Mouse (Mus musculus) spleen, embryonic (tissue): ENCODE measurements around the gene Arhgap30.

Source experiments
- CTCF ChIA-PET: fragments of 350-600 bp; sonication (Branson Sonifier 250); formaldehyde crosslinking; loops from one replicate; lab custom pipeline; 2022; lab: Charles Lee

Arhgap30 gene

GRCm38 (mm10) chr1:171424638-171425037 lies 35.9 kb downstream of the Arhgap30 start:
- CTCF ChIA-PET, result interaction anchor here (0.7 kb wide), 1 partner anchor 472 kb away, joined by 3 read pairs; no protein-coding TSS in a partner anchor

GRCm38 (mm10) chr1:171425126-171425525 lies 36.4 kb downstream of the Arhgap30 start:
- CTCF ChIA-PET, result no interaction called here

- CTCF ChIA-PET, result no interaction called here
Observed at GRCm38 (mm10) chr1:171432158-171432557, 43.4 kb downstream of the Arhgap30 start.

- CTCF ChIA-PET, result no interaction called here
Observed at GRCm38 (mm10) chr1:171435288-171435814, 46.6 kb downstream of the Arhgap30 start.

GRCm38 (mm10) chr1:171435974-171436373 lies 47.2 kb downstream of the Arhgap30 start:
- CTCF ChIA-PET, result no interaction called here

- CTCF ChIA-PET, result interaction anchor here (0.7 kb wide), 2 partner anchors 22 to 99 kb away, joined by 4 read pairs; no protein-coding TSS in a partner anchor
Observed at GRCm38 (mm10) chr1:171437264-171438013, 48.7 kb downstream of the Arhgap30 start, which contains the start of gene F11r. Gene F11r (plus strand): TSS chr1:171437535.

- CTCF ChIA-PET, result no interaction called here
Observed at GRCm38 (mm10) chr1:171438014-171438670, 49.4 kb downstream of the Arhgap30 start.

- CTCF ChIA-PET, result no interaction called here
Observed at GRCm38 (mm10) chr1:171439072-171439471, 50.3 kb downstream of the Arhgap30 start.

- CTCF ChIA-PET, result no interaction called here
Observed at GRCm38 (mm10) chr1:171440025-171440725, 51.4 kb downstream of the Arhgap30 start.

GRCm38 (mm10) chr1:171441466-171442412 lies 53.0 kb downstream of the Arhgap30 start:
- CTCF ChIA-PET, result interaction anchor here (0.6 to 0.7 kb wide), 3 partner anchors 88 to 713 kb away, joined by 3 read pairs; no protein-coding TSS in a partner anchor

- CTCF ChIA-PET, result interaction anchor here (0.6 to 0.7 kb wide), 2 partner anchors 88 to 714 kb away, joined by 3 read pairs; no protein-coding TSS in a partner anchor
Observed at GRCm38 (mm10) chr1:171442413-171442760, 53.6 kb downstream of the Arhgap30 start.

- CTCF ChIA-PET, result no interaction called here
Observed at GRCm38 (mm10) chr1:171445050-171445449, 56.3 kb downstream of the Arhgap30 start.

- CTCF ChIA-PET, result no interaction called here
Observed at GRCm38 (mm10) chr1:171446854-171447253, 58.1 kb downstream of the Arhgap30 start.

GRCm38 (mm10) chr1:171447692-171448091 lies 58.9 kb downstream of the Arhgap30 start:
- CTCF ChIA-PET, result no interaction called here

- CTCF ChIA-PET, result no interaction called here
Observed at GRCm38 (mm10) chr1:171450062-171450461, 61.3 kb downstream of the Arhgap30 start.

GRCm38 (mm10) chr1:171451001-171451400 lies 62.2 kb downstream of the Arhgap30 start:
- CTCF ChIA-PET, result interaction anchor here (0.6 kb wide), 1 partner anchor 124 kb away, joined by 6 read pairs; no protein-coding TSS in a partner anchor

GRCm38 (mm10) chr1:171452522-171452921 lies 63.8 kb downstream of the Arhgap30 start:
- CTCF ChIA-PET, result interaction anchor here (0.7 kb wide), 1 partner anchor 26 kb away, joined by 9 read pairs; no protein-coding TSS in a partner anchor

GRCm38 (mm10) chr1:171452923-171453322 lies 64.2 kb downstream of the Arhgap30 start:
- CTCF ChIA-PET, result no interaction called here

GRCm38 (mm10) chr1:171454926-171455325 lies 66.2 kb downstream of the Arhgap30 start:
- CTCF ChIA-PET, result no interaction called here

- CTCF ChIA-PET, result no interaction called here
Observed at GRCm38 (mm10) chr1:171457568-171457967, 68.8 kb downstream of the Arhgap30 start.
